Mouse (Mus musculus) liver, embryonic 14.5 days (tissue): ENCODE measurements at regions not wholly inside any gene's neighbourhood (a gene's known extent, or its start where the extent isn't known, plus 50 kb on each side); places are given as distances from the start of the nearest gene placed in this dataset.

Experiments
- ATAC-seq: fragments of 200-750 bp; cut with Nextera tagmentation; 2 replicates; pipeline ENCODE4 v1.8.0; 2017; ENCODE audit warnings: moderate number of reproducible peaks, mild to moderate bottlenecking, moderate library complexity; ENCODE audit not compliant: insufficient read depth
- DNase-seq, 3 experiments: peaks; one replicate each; pipeline ENCODE4 v3.0.0-alpha.2; 2012 to 2013; ENCODE audit warnings: low read depth in 3 of 3, low spot score in 3 of 3
- H3K27ac ChIP-seq: fragments of 300-500 bp; sonication (generic); 2 replicates; pipeline ENCODE4 v1.5.1; 2014; ENCODE audit warnings: moderate library complexity, mild to moderate bottlenecking, control low read depth, inconsistent platforms
- H3K27me3 ChIP-seq: fragments of 300-500 bp; sonication (generic); 2 replicates; pipeline ENCODE4 v1.6.1; 2014; ENCODE audit warnings: mild to moderate bottlenecking, low read length, moderate library complexity; ENCODE audit not compliant: control insufficient read depth, insufficient read depth
- H3K36me3 ChIP-seq: fragments of 300-500 bp; sonication (generic); replicated peaks from 2 replicates; pipeline ENCODE4 v1.6.1; 2014; ENCODE audit warnings: low read depth; ENCODE audit not compliant: control insufficient read depth, insufficient read depth
- H3K4me1 ChIP-seq, 2 experiments: fragments of 200-500 bp in 1 of 2; fragments of 300-500 bp in 1 of 2; sonication (generic) in 1 of 2; replicated peaks; 2 replicates each; pipeline ENCODE4 v1.6.1; 2012 to 2014; ENCODE audit warnings: antibody characterized with exemption in 1 of 2, inconsistent platforms in 1 of 2, low read length in 1 of 2; ENCODE audit not compliant: control insufficient read depth in 2 of 2, insufficient read depth in 2 of 2
- H3K4me2 ChIP-seq: fragments of 300-500 bp; sonication (generic); 2 replicates; pipeline ENCODE4 v1.6.1; 2014; ENCODE audit warnings: low read depth, mild to moderate bottlenecking, control low read depth, moderate library complexity
- H3K4me3 ChIP-seq, 2 experiments: fragments of 200-500 bp in 1 of 2; fragments of 300-500 bp in 1 of 2; sonication (generic) in 1 of 2; 2 replicates each; pipeline ENCODE4 v1.5.1; 2012 to 2014; ENCODE audit warnings: low read depth in 2 of 2, low read length in 2 of 2, mild to moderate bottlenecking in 2 of 2, control low read depth in 1 of 2, inconsistent platforms in 1 of 2, moderate library complexity in 1 of 2; ENCODE audit not compliant: insufficient read depth in 1 of 2
- H3K9ac ChIP-seq: fragments of 300-500 bp; sonication (generic); replicated peaks from 2 replicates; pipeline ENCODE4 v1.6.1; 2014; ENCODE audit warnings: mild to moderate bottlenecking, control low read depth, moderate library complexity
- H3K9me3 ChIP-seq: fragments of 300-500 bp; sonication (generic); 2 replicates; pipeline ENCODE4 v1.6.1; 2016; ENCODE audit warnings: low read length, mixed read lengths; ENCODE audit not compliant: control insufficient read depth
- CTCF ChIP-seq: IDR thresholded peaks from 2 replicates; pipeline ENCODE4 v1.5.1; 2016; ENCODE audit warnings: antibody characterized with exemption, low read depth, control low read depth
- EP300 ChIP-seq: IDR thresholded peaks from 2 replicates; pipeline ENCODE4 v1.6.1; 2016; ENCODE audit warnings: antibody characterized with exemption, low read depth
- WGBS: fragments of 180-500 bp; shearing (Covaris S2); extraction: QIAGEN DNeasy Blood & Tissue Kit; methylation state at CpG from one replicate; pipeline ENCODE4 v1.1.7; 2014; ENCODE audit not compliant: insufficient replicate concordance; 5-methylcytosine and 5-hydroxymethylcytosine counted together

GRCm38 (mm10) chr13:83266591-83266990 is 237.2 kb upstream of the Mef2c start:
- no peak overlapping the region for H3K4me3 ChIP-seq
- no peaks in the 10 kb centered on the region for H3K27me3 ChIP-seq
- TF ChIP-seq CTCF (no peak), EP300 (no peak)
- no peak overlapping the region for H3K27ac ChIP-seq
- no peak overlapping the region for H3K9ac ChIP-seq
- H3K4me1 ChIP-seq = peaks cover 0 to 4% of the 10 kb centered on the region in 2 experiments; a peak in 1 of 4 replicates
- H3K4me2 ChIP-seq = no peak overlapping the region
- H3K36me3 ChIP-seq = no peaks in the 10 kb centered on the region
- DNase-seq (no peak), ATAC-seq (no peak)
- no peaks in the 10 kb centered on the region for H3K9me3 ChIP-seq
- 75% methylated on average over 1 of the region's 1 CpGs for WGBS

- H3K9ac ChIP-seq = no peak overlapping the region
- H3K36me3 ChIP-seq = no peaks in the 10 kb centered on the region
- no peak overlapping the region for H3K4me2 ChIP-seq
- no peak for TF ChIP-seq CTCF
- TF ChIP-seq EP300 = no peak
- H3K27me3 ChIP-seq = no peaks in the 10 kb centered on the region
- DNase-seq (no peak), ATAC-seq (no peak)
- H3K9me3 ChIP-seq = no peaks in the 10 kb centered on the region
- H3K4me3 ChIP-seq = no peak overlapping the region
- 41% methylated on average over 3 of the region's 3 CpGs for WGBS
- H3K4me1 ChIP-seq = peaks cover 0 to 4% of the 10 kb centered on the region in 2 experiments; a peak in 1 of 4 replicates
- no peak overlapping the region for H3K27ac ChIP-seq
Measured at GRCm38 (mm10) chr13:83268663-83269062, 235.2 kb upstream of the Mef2c start.

- H3K27me3 ChIP-seq = no peaks in the 10 kb centered on the region
- H3K36me3 ChIP-seq = no peaks in the 10 kb centered on the region
- H3K4me3 ChIP-seq = no peak overlapping the region
- H3K9ac ChIP-seq = no peak overlapping the region
- WGBS = 19% methylated on average over 1 of the region's 1 CpGs
- no peak overlapping the region for H3K27ac ChIP-seq
- H3K4me2 ChIP-seq = no peak overlapping the region
- H3K4me1 ChIP-seq = peaks cover 0 to 3% of the 10 kb centered on the region in 2 experiments; a peak in 1 of 4 replicates
- ATAC-seq (peak; percentile 83), DNase-seq (no peak)
- TF ChIP-seq EP300 (no peak), CTCF (no peak)
- no peaks in the 10 kb centered on the region for H3K9me3 ChIP-seq
Measured at GRCm38 (mm10) chr13:83278695-83279094, 225.1 kb upstream of the Mef2c start.

- ATAC-seq (no peak), DNase-seq (no peak)
- H3K4me3 ChIP-seq = no peak overlapping the region
- H3K9ac ChIP-seq = no peak overlapping the region
- H3K36me3 ChIP-seq = no peaks in the 10 kb centered on the region
- H3K4me2 ChIP-seq = no peak overlapping the region
- TF ChIP-seq EP300 (no peak), CTCF (no peak)
- no peaks in the 10 kb centered on the region for H3K27me3 ChIP-seq
- H3K27ac ChIP-seq = no peak overlapping the region
- H3K9me3 ChIP-seq = no peaks in the 10 kb centered on the region
- WGBS = 74% methylated on average over 3 of the region's 3 CpGs
- H3K4me1 ChIP-seq = no peaks in the 10 kb centered on the region
Measured at GRCm38 (mm10) chr13:83307696-83308095, 196.1 kb upstream of the Mef2c start.

DNA sequence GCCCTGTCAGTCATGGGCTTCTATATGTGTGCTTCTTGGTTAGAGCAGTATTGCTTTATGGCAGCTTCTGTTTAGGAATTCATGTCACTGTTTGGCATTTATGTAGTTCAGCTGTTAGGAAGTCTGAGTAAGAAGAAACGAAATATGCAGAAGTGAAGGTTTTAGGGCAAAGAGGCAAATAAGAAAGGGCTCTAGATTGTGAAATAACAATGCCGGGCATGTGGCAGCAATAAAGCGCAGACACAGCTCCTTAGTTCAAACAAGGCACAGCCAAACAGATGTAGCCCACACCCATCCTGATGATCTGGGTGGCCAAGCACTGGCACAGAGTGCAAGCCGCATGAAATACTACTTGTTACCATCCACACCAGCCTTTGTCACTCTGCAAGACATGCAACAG is 175.3 kb upstream of the Mef2c start:
- 64% methylated on average over 4 of the region's 4 CpGs for WGBS
- no peaks in the 10 kb centered on the region for H3K36me3 ChIP-seq
- TF ChIP-seq CTCF (no peak), EP300 (no peak)

More for the DNA sequence above, 175.3 kb upstream of the Mef2c start:
- DNase-seq (no peak), ATAC-seq (no peak)
- no peaks in the 10 kb centered on the region for H3K9me3 ChIP-seq
- no peak overlapping the region for H3K27ac ChIP-seq
- no peak overlapping the region for H3K4me2 ChIP-seq
- no peak overlapping the region for H3K9ac ChIP-seq
- H3K27me3 ChIP-seq = no peaks in the 10 kb centered on the region
- H3K4me3 ChIP-seq = no peak overlapping the region
- peaks cover 0 to 8% of the 10 kb centered on the region in 2 experiments; a peak in 2 of 4 replicates for H3K4me1 ChIP-seq
